Mouse (Mus musculus) midbrain, postnatal 0 days (tissue): ENCODE measurements around the gene Best3. TPM values are rescaled to one million over a fixed set of nuclear protein-coding genes. Genes with fewer than 3 reads are reported as not detected.
"Not testable (repeated sequence)": the region's sequence is repeated elsewhere in the genome, so short reads cannot be mapped to it uniquely, and the experiment has no call there.

Source experiments
- ATAC-seq: fragments of 200-750 bp; cut with Nextera tagmentation; 2 replicates; pipeline ENCODE4 v1.8.0; 2017; ENCODE audit warnings: moderate number of reproducible peaks, mild to moderate bottlenecking, moderate TSS enrichment, moderate library complexity; ENCODE audit not compliant: low FRiP score
- DNase-seq: peaks from one replicate; pipeline ENCODE4 v3.0.0-alpha.2; 2015; ENCODE audit warnings: low spot score
- H3K27ac ChIP-seq: fragments of 300-500 bp; sonication (generic); 2 replicates; pipeline ENCODE4 v1.5.1; 2014; ENCODE audit warnings: low read depth, mild to moderate bottlenecking, low read length, mixed read lengths
- H3K27me3 ChIP-seq: fragments of 300-500 bp; sonication (generic); 2 replicates; pipeline ENCODE4 v1.6.1; 2014; ENCODE audit warnings: low read length, control low read depth, mixed read lengths; ENCODE audit not compliant: insufficient read depth
- H3K36me3 ChIP-seq: fragments of 300-500 bp; sonication (generic); 2 replicates; pipeline ENCODE4 v1.6.1; 2014; ENCODE audit warnings: low read length, control low read depth, mixed read lengths; ENCODE audit not compliant: insufficient read depth
- H3K4me1 ChIP-seq: fragments of 300-500 bp; sonication (generic); 2 replicates; pipeline ENCODE4 v1.6.1; 2014; ENCODE audit warnings: mild to moderate bottlenecking, control low read depth, antibody characterized with exemption, low read length, mixed read lengths; ENCODE audit not compliant: insufficient read depth
- H3K4me2 ChIP-seq: fragments of 300-500 bp; sonication (generic); 2 replicates; pipeline ENCODE4 v1.6.1; 2014; ENCODE audit warnings: low read depth, mild to moderate bottlenecking, low read length, mixed read lengths; ENCODE audit not compliant: poor library complexity, severe bottlenecking
- H3K4me3 ChIP-seq: fragments of 300-500 bp; sonication (generic); 2 replicates; pipeline ENCODE4 v1.5.1; 2014; ENCODE audit warnings: low read depth, mild to moderate bottlenecking, low read length, moderate library complexity
- H3K9ac ChIP-seq: fragments of 300-500 bp; sonication (generic); replicated peaks from 2 replicates; pipeline ENCODE4 v1.6.1; 2014; ENCODE audit warnings: mild to moderate bottlenecking, low read length, moderate library complexity, mixed read lengths; ENCODE audit not compliant: poor library complexity, severe bottlenecking
- H3K9me3 ChIP-seq: fragments of 300-500 bp; sonication (generic); 2 replicates; pipeline ENCODE4 v1.6.1; 2016; ENCODE audit warnings: low read length, control low read depth
- CTCF ChIP-seq: IDR thresholded peaks from 2 replicates; pipeline ENCODE4 v1.5.1; 2016; ENCODE audit warnings: antibody characterized with exemption, mild to moderate bottlenecking
- WGBS: fragments of 180-500 bp; shearing (Covaris S2); extraction: QIAGEN DNeasy Blood & Tissue Kit; methylation state at CpG from one replicate; pipeline ENCODE4 v1.1.7; 2014; 5-methylcytosine and 5-hydroxymethylcytosine counted together
- polyA plus RNA-seq: library from polyadenylated mRNA; unstranded; fragments of >200 nt; fragmentation: Nextera tagmentation; extraction: Ambion mirVana; gene quantifications from 2 replicates; pipeline ENCODE4 v1.2.1, GENCODE M21; 2015
- total RNA-seq: library from RNA; depleted of rRNA; stranded (reverse); fragments of >200 nt; gene quantifications from 2 replicates; pipeline ENCODE4 v1.2.3, GENCODE M21; 2014

The Best3 gene
- total and polyA plus RNA-seq, 2 experiments from 2014 or later: 0.11 to 0.27 TPM

DNA sequence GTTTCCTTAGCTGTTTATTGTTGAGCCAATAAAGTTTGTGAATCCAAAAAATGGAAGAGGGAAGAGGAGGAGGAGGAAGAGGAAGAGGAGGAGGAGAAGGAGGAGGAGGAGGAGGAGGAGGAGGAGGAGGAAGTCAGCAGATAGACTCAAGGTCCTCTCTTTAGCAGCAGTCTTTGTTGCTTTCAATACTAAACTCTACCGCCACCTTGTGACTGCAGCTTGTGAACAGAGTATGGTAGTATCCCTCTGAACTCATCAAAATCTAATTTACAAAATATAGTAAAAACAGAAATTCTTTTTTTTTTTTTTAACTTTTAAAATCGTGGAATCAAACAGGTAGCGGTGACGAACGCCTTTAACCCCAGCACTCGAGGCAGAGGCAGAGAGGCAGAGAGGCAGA is 54.2 kb downstream of the Best3 start:
- no peak for ATAC-seq

DNA sequence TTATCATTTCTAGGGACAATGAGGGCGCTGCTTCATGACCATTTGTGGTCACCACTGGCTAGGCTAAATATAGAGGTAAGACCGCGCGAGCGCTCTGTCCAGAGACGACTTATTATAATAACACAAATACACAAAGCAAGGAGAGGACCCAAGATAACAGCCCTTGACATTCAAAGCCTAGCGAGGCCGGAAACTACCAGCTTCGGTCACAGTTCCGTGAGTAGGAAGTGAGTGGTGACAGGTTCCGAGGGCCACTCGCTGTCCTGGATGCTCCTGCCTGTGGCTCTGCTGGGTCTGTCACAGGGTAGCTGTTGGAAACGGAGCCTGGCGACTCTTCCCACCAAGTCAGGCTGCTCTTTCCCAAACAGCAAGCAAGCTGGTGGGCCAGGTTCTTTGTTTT is 56.2 kb downstream of the Best3 start:
- H3K9ac ChIP-seq: no peak overlapping the region
- no peak overlapping the region for H3K27ac ChIP-seq
- no peak for TF ChIP-seq CTCF
- no peaks in the 10 kb centered on the region for H3K36me3 ChIP-seq
- no peaks in the 10 kb centered on the region for H3K27me3 ChIP-seq
- WGBS: 85% methylated on average over 14 of the region's 14 CpGs
- no peaks in the 10 kb centered on the region for H3K4me1 ChIP-seq
- ATAC-seq (no peak), DNase-seq (no peak)
- no peak overlapping the region for H3K4me2 ChIP-seq
- H3K9me3 ChIP-seq: no peaks in the 10 kb centered on the region
- H3K4me3 ChIP-seq: no peak overlapping the region

More for the DNA sequence above, 54.2 kb downstream of the Best3 start:
- Histone ChIP-seq H3K27me3 (no peaks in the 10 kb centered on the region), H3K9ac (no peak overlapping the region), H3K36me3 (no peaks in the 10 kb centered on the region), H3K4me2 (no peak overlapping the region), H3K9me3 (no peaks in the 10 kb centered on the region), H3K4me3 (no peak overlapping the region), H3K4me1 (no peaks in the 10 kb centered on the region), H3K27ac (no peak overlapping the region)
- 79% methylated on average over 6 of the region's 6 CpGs for WGBS
- DNase-seq: peak; percentile 40
- peak; percentile 73 for TF ChIP-seq CTCF

DNA sequence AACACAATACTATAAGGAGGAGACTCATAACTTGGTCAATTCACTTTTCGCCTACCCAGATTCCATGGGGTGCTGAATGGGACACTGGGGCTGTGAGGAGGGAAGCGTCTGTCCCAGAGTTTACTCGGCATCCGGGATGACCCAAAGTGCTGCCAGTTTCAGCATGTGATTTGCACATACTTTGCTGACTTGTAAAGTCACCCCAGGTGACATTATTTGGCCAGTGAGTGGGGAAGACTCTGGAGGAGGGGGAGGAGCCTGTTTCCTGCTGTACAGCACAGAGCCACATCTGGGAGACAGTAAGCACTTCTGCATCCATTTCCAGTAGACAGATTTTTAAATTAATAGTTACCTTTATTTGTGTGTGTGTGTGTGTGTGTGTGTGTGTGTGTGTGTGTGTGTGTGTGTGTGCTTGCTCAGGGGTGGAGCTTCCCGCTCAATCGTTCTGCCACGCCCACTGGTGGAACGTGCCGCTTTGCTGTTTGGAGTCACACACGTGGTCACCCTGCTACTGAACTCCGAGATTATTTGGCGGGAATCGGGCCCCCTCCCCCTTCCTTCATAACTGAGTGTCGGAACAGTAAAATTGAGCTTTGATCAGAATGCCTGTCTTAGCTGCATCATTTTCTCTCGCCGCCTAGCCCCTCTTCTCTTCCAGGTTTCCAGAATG is 57.5 kb downstream of the Best3 start:
- H3K36me3 ChIP-seq, H3K4me2 ChIP-seq, DNase-seq, ATAC-seq, H3K27ac ChIP-seq, H3K9ac ChIP-seq, H3K27me3 ChIP-seq, H3K4me3 ChIP-seq, H3K4me1 ChIP-seq, H3K9me3 ChIP-seq: not testable (repeated sequence)
- WGBS: 52% methylated on average over 15 of the region's 16 CpGs

DNA sequence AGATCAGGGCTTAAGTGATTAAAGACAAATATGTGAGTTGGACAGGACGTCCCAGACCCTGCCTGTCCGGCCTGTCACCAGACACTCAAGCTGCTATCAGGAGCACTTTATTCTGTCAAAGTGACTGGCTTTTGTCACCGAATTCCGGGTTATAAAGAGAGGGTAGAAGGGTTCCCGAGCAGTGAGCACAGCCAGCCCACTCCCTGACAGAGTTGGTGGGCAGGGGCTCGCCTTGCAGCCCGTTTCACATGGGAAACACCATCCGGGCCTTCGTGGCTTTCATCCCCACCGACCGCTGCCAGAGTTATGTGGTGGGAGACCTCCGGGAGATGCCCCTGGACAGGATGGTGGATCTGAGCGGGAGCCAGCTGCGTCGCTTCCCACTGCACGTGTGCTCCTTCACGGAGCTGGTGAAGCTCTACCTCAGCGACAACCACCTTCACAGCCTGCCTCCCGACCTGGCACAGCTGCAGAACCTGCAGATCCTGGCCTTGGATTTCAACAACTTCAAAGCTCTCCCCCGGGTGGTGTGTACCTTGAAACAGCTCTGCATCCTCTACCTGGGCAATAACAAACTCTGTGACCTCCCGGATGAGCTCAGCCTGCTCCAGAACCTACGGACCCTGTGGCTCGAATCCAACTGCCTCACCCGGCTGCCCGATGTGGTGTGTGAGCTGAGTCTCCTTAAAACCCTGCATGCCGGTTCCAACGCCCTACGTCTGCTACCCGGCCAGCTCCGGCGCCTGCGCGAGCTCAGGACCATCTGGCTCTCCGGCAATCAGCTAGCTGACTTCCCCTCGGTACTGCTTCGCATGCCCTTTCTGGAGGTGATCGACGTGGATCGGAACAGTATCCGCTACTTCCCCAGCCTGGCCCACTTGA is 59.3 kb downstream of the Best3 start, which contains the start of gene Lrrc10:
TSS of gene Lrrc10 (plus strand) at position 167 of the 882 bp plus-strand sequence.
- H3K4me3 ChIP-seq: no peak within 1 kb of the TSS
- H3K9ac ChIP-seq: no peak within 1 kb of the TSS
- no peaks in the 10 kb centered on the region for H3K27me3 ChIP-seq
- H3K27ac ChIP-seq: no peak within 1 kb of the TSS
- H3K4me1 ChIP-seq: no peaks in the 10 kb centered on the region
- peak within 1 kb of the TSS; percentile 18; the same call in 1 of the 2 replicates for H3K4me2 ChIP-seq
- WGBS: 51% methylated on average over 40 of the region's 40 CpGs
- no peak for TF ChIP-seq CTCF
- no peaks in the 10 kb centered on the region for H3K9me3 ChIP-seq
- peaks cover 17% of the 10 kb centered on the region; the same call in 1 of the 2 replicates for H3K36me3 ChIP-seq
- ATAC-seq: no peak
- DNase-seq: peak; percentile 27

DNA sequence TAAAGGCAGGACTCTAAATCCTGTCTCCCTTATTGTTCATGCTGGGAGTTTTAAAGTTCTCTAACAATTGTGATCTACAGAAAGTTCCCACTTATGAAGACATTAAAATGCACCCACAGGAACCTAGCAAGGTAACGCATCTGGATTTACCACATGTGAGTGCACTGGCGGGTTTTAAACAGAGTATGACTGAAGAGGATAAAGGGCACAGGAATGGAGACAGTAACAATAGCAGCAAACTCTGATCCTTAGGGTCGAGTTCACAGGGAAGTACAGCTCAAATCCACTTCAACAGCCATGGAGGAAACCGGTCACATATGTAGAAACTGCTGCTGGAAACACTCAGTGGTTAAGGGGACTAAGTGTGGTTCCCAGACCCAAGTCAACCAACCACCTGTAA is 63.1 kb downstream of the Best3 start:
- H3K36me3 ChIP-seq: peaks cover 50% of the 10 kb centered on the region
- H3K4me3 ChIP-seq: no peak overlapping the region
- no peak overlapping the region for H3K9ac ChIP-seq
- H3K27ac ChIP-seq: no peak overlapping the region
- H3K4me2 ChIP-seq: no peak overlapping the region
- no peaks in the 10 kb centered on the region for H3K27me3 ChIP-seq
- no peaks in the 10 kb centered on the region for H3K4me1 ChIP-seq
- H3K9me3 ChIP-seq: no peaks in the 10 kb centered on the region
- no peak for ATAC-seq
- no peak for DNase-seq
- no peak for TF ChIP-seq CTCF
- 79% methylated on average over 4 of the region's 4 CpGs for WGBS
